17 mouse cellular contexts compared by ENCODE assay signal in genomic region chr11:115223451-115223850, GRCm38 (mm10). TPM values are rescaled to one million over a fixed set of nuclear protein-coding genes. Genes with fewer than 3 reads are reported as not detected.
DNase-seq lines count a peak whose midpoint lies in the region; ATAC-seq lines count a peak whose summit lies in the region.
"Had no signal": no experiment of that assay in that cellular context is flagged by ENCODE, and none has a peak within 500 bp of the region (broad histone marks: within the 10 kb centered on the region; RNA-seq: fewer than 3 reads in every experiment).

No protein-coding gene starts in this region.

- H3K27me3 ChIP-seq in heart, embryonic 10.5 days (ENCODE audit: insufficient read depth, poor library complexity, severe bottlenecking) = peaks cover 5% of the 10 kb centered on the region; the same call in 1 of the 2 replicates
- H3K27me3 ChIP-seq in limb, embryonic 11.5 days (ENCODE audit: control insufficient read depth, insufficient read depth, low read length) = 0 out of 2 replicates have a peak, but pooled peaks cover 3% of the 10 kb centered on the region
- H3K27me3 ChIP-seq in limb, embryonic 10.5 days (ENCODE audit: low read depth, poor library complexity, severe bottlenecking) = peaks cover 74% of the 10 kb centered on the region
- H3K27me3 ChIP-seq: intestine, embryonic 15.5 days had no signal

- DNase-seq in heart, embryonic 10.5 days (ENCODE audit: low spot score) = no peak
- no peak for DNase-seq in heart, postnatal 10 days
- DNase-seq in limb, embryonic 11.5 days (ENCODE audit: low spot score) = no peak
- DNase-seq in limb, embryonic 10.5 days (ENCODE audit: low spot score) = no peak
- DNase-seq in brain, adult 2 months (ENCODE audit: low read depth, low spot score) = peak; percentile 57
- DNase-seq in lung, adult 18-20 months = no peak
- DNase-seq: cerebellum, adult 9-11 months; gastrocnemius, postnatal 25 days had no signal

- peak overlapping the region; percentile 23; the same call in 1 of the 2 replicates for H3K4me3 ChIP-seq in heart, embryonic 10.5 days
- H3K4me3 ChIP-seq in limb, embryonic 11.5 days (ENCODE audit: low read depth, low read length) = no peak overlapping the region
- H3K4me3 ChIP-seq in limb, embryonic 10.5 days = no peak overlapping the region
- H3K4me3 ChIP-seq: erythroblast, embryonic 14.5 days; hindbrain, embryonic 12.5 days; intestine, embryonic 15.5 days; limb, embryonic 15.5 days; neural tube, embryonic 15.5 days had no signal

- no peaks in the 10 kb centered on the region for H3K9me3 ChIP-seq in heart, embryonic 10.5 days
- no peaks in the 10 kb centered on the region for H3K9me3 ChIP-seq in limb, embryonic 11.5 days (ENCODE audit: control insufficient read depth, low read length)
- no peaks in the 10 kb centered on the region for H3K9me3 ChIP-seq in limb, embryonic 10.5 days (replicated peaks)
- H3K9me3 ChIP-seq: G1E; hindbrain, embryonic 12.5 days; intestine, embryonic 15.5 days; limb, embryonic 15.5 days; neural tube, embryonic 15.5 days had no signal

- intact Hi-C loops in heart, postnatal 10 days (cut with DNase I) = loop anchor here (5.0 kb wide), 1 partner anchor 49 kb away; no protein-coding TSS in a partner anchor

- H3K36me3 ChIP-seq in heart, embryonic 10.5 days = no peaks in the 10 kb centered on the region
- no peaks in the 10 kb centered on the region for H3K36me3 ChIP-seq in limb, embryonic 11.5 days (ENCODE audit: control insufficient read depth, insufficient read depth, low read length)
- H3K36me3 ChIP-seq in limb, embryonic 10.5 days = no peaks in the 10 kb centered on the region
- H3K36me3 ChIP-seq: hindbrain, embryonic 12.5 days; intestine, embryonic 15.5 days had no signal

- no peak for ATAC-seq in limb, embryonic 11.5 days (ENCODE audit: insufficient number of reproducible peaks, low FRiP score, low TSS enrichment, low read depth)
- ATAC-seq in megakaryocyte, adult 5-6 weeks (ENCODE audit: poor library complexity, severe bottlenecking) = peak; percentile 39
- ATAC-seq: intestine, embryonic 15.5 days had no signal

- peak overlapping the region; percentile 82 for H3K27ac ChIP-seq in heart, embryonic 10.5 days
- 0 out of 2 replicates have a peak overlapping the region, but pooled peaks have one; percentile 26 for H3K27ac ChIP-seq in limb, embryonic 11.5 days (replicated peaks; ENCODE audit: low read depth, low read length)
- H3K27ac ChIP-seq in limb, embryonic 10.5 days = no peak overlapping the region
- H3K27ac ChIP-seq: hindbrain, embryonic 12.5 days; intestine, embryonic 15.5 days; limb, embryonic 15.5 days; neural tube, embryonic 15.5 days had no signal

- H3K4me2 ChIP-seq in limb, embryonic 11.5 days (ENCODE audit: low read depth, severe bottlenecking) = no peak overlapping the region
- H3K4me2 ChIP-seq: hindbrain, embryonic 12.5 days; intestine, embryonic 15.5 days; limb, embryonic 15.5 days; neural tube, embryonic 15.5 days had no signal

- H3K4me1 ChIP-seq in heart, embryonic 10.5 days = peaks cover 92% of the 10 kb centered on the region
- peaks cover 28% of the 10 kb centered on the region for H3K4me1 ChIP-seq in limb, embryonic 11.5 days (ENCODE audit: control insufficient read depth, insufficient read depth, low read length)
- peaks cover 84% of the 10 kb centered on the region for H3K4me1 ChIP-seq in limb, embryonic 10.5 days

- no peak overlapping the region for H3K9ac ChIP-seq in limb, embryonic 11.5 days (ENCODE audit: low read length)
- H3K9ac ChIP-seq: hindbrain, embryonic 12.5 days; intestine, embryonic 15.5 days; limb, embryonic 15.5 days; neural tube, embryonic 15.5 days had no signal

- WGBS in heart, embryonic 10.5 days = 50% methylated on average over 11 of the region's 11 CpGs
- WGBS in limb, embryonic 11.5 days = 63% methylated on average over 11 of the region's 11 CpGs
- 66% methylated on average over 11 of the region's 11 CpGs for WGBS in limb, embryonic 10.5 days

RNA-seq across cellular contexts. Expression of gene Nat9, which starts 35.8 kb away (rescaled TPM):
- 15.8 and 17.0 TPM in 2 replicates for polyA plus RNA-seq in heart, embryonic 10.5 days (2016; fragmentation: Nextera tagmentation; extraction: Ambion mirVana)
- total RNA-seq in heart, postnatal 10 days (2021) = 10 to 100 TPM; 14.8 to 19.9 TPM
- polyA plus RNA-seq in limb, embryonic 11.5 days (2014; fragmentation: Nextera tagmentation; extraction: Ambion mirVana) = 17.1 and 21.0 TPM in 2 replicates
- 15.6 and 22.7 TPM in 2 replicates for polyA plus RNA-seq in limb, embryonic 10.5 days (2016; fragmentation: Nextera tagmentation; extraction: Ambion mirVana)
- total RNA-seq in megakaryocyte, adult 5-6 weeks (2015) = 16.1 and 17.7 TPM in 2 replicates
- total RNA-seq in megakaryocyte, adult 5-6 weeks (2017) = 23.9 and 36.1 TPM in 2 replicates

RNA-seq across cellular contexts. Expression of gene Tmem104, which starts 36.2 kb away (rescaled TPM):
- 9.6 TPM in 2 replicates for polyA plus RNA-seq in heart, embryonic 10.5 days (2016; fragmentation: Nextera tagmentation; extraction: Ambion mirVana)
- 10 to 100 TPM; 10.9 TPM for total RNA-seq in heart, postnatal 10 days (2021)
- 7.7 and 9.8 TPM in 2 replicates for polyA plus RNA-seq in limb, embryonic 11.5 days (2014; fragmentation: Nextera tagmentation; extraction: Ambion mirVana)
- 9.1 and 9.8 TPM in 2 replicates for polyA plus RNA-seq in limb, embryonic 10.5 days (2016; fragmentation: Nextera tagmentation; extraction: Ambion mirVana)
- 23.9 and 25.7 TPM in 2 replicates for total RNA-seq in megakaryocyte, adult 5-6 weeks (2015)
- total RNA-seq in megakaryocyte, adult 5-6 weeks (2017) = 6.1 and 8.7 TPM in 2 replicates

RNA-seq across cellular contexts. Expression of gene Grin2c, which starts 43.6 kb away (rescaled TPM):
- polyA plus RNA-seq in heart, embryonic 10.5 days (2016; fragmentation: Nextera tagmentation; extraction: Ambion mirVana) = 0.23 and 0.65 TPM in 2 replicates
- total RNA-seq in heart, postnatal 10 days (2021) = not detected
- polyA plus RNA-seq in limb, embryonic 11.5 days (2014; fragmentation: Nextera tagmentation; extraction: Ambion mirVana) = 0.04 and 0.06 TPM in 2 replicates
- polyA plus RNA-seq in limb, embryonic 10.5 days (2016; fragmentation: Nextera tagmentation; extraction: Ambion mirVana) = 0.11 and 0.34 TPM in 2 replicates
- total RNA-seq in megakaryocyte, adult 5-6 weeks (2015) = 0.05 TPM in 1 of 2 replicates, not detected in the other
- total RNA-seq in megakaryocyte, adult 5-6 weeks (2017) = not detected in 2 replicates
- polyA plus RNA-seq: C2C12; G1E; kidney, embryonic 16.5 days had no signal

RNA-seq across cellular contexts. Expression of gene Fdxr, which starts 53.4 kb away (rescaled TPM):
- 14.3 and 16.5 TPM in 2 replicates for polyA plus RNA-seq in heart, embryonic 10.5 days (2016; fragmentation: Nextera tagmentation; extraction: Ambion mirVana)
- 1 to 10 TPM; 7.7 to 9.1 TPM for total RNA-seq in heart, postnatal 10 days (2021)
- polyA plus RNA-seq in limb, embryonic 11.5 days (2014; fragmentation: Nextera tagmentation; extraction: Ambion mirVana) = 10.2 and 15.6 TPM in 2 replicates
- 18.2 and 19.3 TPM in 2 replicates for polyA plus RNA-seq in limb, embryonic 10.5 days (2016; fragmentation: Nextera tagmentation; extraction: Ambion mirVana)
- total RNA-seq in megakaryocyte, adult 5-6 weeks (2015) = 4.4 and 5.6 TPM in 2 replicates
- 9.9 and 14.3 TPM in 2 replicates for total RNA-seq in megakaryocyte, adult 5-6 weeks (2017)
